In genomic region chr5:111418202-111419120, GRCm38 (mm10) we compare ENCODE assay signal across 8 mouse cellular contexts. TPM values are rescaled to one million over a fixed set of nuclear protein-coding genes. Genes with fewer than 3 reads are reported as not detected.
DNase-seq lines count a peak whose midpoint lies in the region; ATAC-seq and TF ChIP-seq lines count a peak whose summit lies in the region.

No protein-coding gene starts in this region.

- peak overlapping the region; percentile 93 for H3K9ac ChIP-seq in heart, embryonic 12.5 days

- intact Hi-C loops in left cerebral cortex, postnatal 14 days (cut with DNase I) = loop anchor here (5.0 to 10.0 kb wide), 3 partner anchors 264 to 786 kb away; no protein-coding TSS in a partner anchor

- H3K27ac ChIP-seq in heart, embryonic 10.5 days = peak overlapping the region; percentile 95
- H3K27ac ChIP-seq in bone marrow, adult 2 months (ENCODE audit: control insufficient read depth, insufficient read depth, low read depth, low read length, poor library complexity) = no peak overlapping the region; the same call in 1 of the 2 replicates
- no peak overlapping the region for H3K27ac ChIP-seq in heart, embryonic 12.5 days (ENCODE audit: poor library complexity, severe bottlenecking)

- peak overlapping the region; percentile 81 for H3K4me3 ChIP-seq in heart, embryonic 10.5 days
- no peak overlapping the region for H3K4me3 ChIP-seq in bone marrow, adult 2 months (replicated peaks; ENCODE audit: control insufficient read depth, low read depth, low read length)
- peak overlapping the region; percentile 87 for H3K4me3 ChIP-seq in heart, embryonic 12.5 days

- no peak for ATAC-seq in heart, embryonic 12.5 days (ENCODE audit: insufficient number of reproducible peaks, low FRiP score)

- H3K4me1 ChIP-seq in heart, embryonic 10.5 days = peaks cover 72% of the 10 kb centered on the region
- no peaks in the 10 kb centered on the region; the same call in 1 of the 2 replicates for H3K4me1 ChIP-seq in bone marrow, adult 2 months (ENCODE audit: control insufficient read depth, insufficient read depth, low read length)
- peaks cover 64% of the 10 kb centered on the region for H3K4me1 ChIP-seq in heart, embryonic 12.5 days (replicated peaks)

- TF ChIP-seq CTCF in bone marrow, adult 2 months (IDR thresholded peaks at IDR 0.05; ENCODE audit: control insufficient read depth, insufficient read depth, low read length) = no peak

- TF ChIP-seq POLR2A in bone marrow, adult 2 months (IDR thresholded peaks at IDR 0.05; ENCODE audit: borderline replicate concordance, control insufficient read depth, low read depth, low read length) = 0 out of 2 replicates have a peak, but pooled peaks have one; percentile 2

- WGBS in heart, embryonic 10.5 days = 1% methylated on average over 63 of the region's 63 CpGs
- 22% methylated on average over 63 of the region's 63 CpGs for WGBS in bone marrow, adult 2 months
- WGBS in heart, embryonic 12.5 days = 2% methylated on average over 62 of the region's 63 CpGs

- H3K27me3 ChIP-seq in heart, embryonic 10.5 days (ENCODE audit: insufficient read depth, poor library complexity, severe bottlenecking) = peaks cover 68% of the 10 kb centered on the region
- H3K27me3 ChIP-seq in heart, embryonic 12.5 days (replicated peaks) = peaks cover 34% of the 10 kb centered on the region

- peak overlapping the region; percentile 85 for H3K4me2 ChIP-seq in heart, embryonic 12.5 days

- no peaks in the 10 kb centered on the region for H3K9me3 ChIP-seq in heart, embryonic 10.5 days
- no peaks in the 10 kb centered on the region for H3K9me3 ChIP-seq in heart, embryonic 12.5 days (replicated peaks)

- DNase-seq in heart, embryonic 10.5 days (ENCODE audit: low spot score) = no peak
- no peak for DNase-seq in heart, adult 8-10 months (ENCODE audit: low spot score)
- peak; percentile 13 to 43 for DNase-seq in kidney, postnatal 36 days
- DNase-seq in neural tube, embryonic 10.5 days (ENCODE audit: extremely low spot score, low spot score) = peak; percentile 80
- no peak for DNase-seq in left cerebral cortex, postnatal 14 days (ENCODE audit: low spot score in 2 of 2)
- no peak for DNase-seq in urinary bladder, postnatal 25 days (ENCODE audit: low spot score)

- H3K36me3 ChIP-seq in heart, embryonic 10.5 days = peaks cover 31% of the 10 kb centered on the region
- peaks cover 20% of the 10 kb centered on the region for H3K36me3 ChIP-seq in heart, embryonic 12.5 days

RNA-seq across cellular contexts. Expression of gene Mn1, which starts 1.3 kb away (rescaled TPM):
- 6.4 and 7.7 TPM in 2 replicates for polyA plus RNA-seq in heart, embryonic 10.5 days (2016; fragmentation: Nextera tagmentation; extraction: Ambion mirVana)
- 10 to 100 TPM; 13.9 to 21.6 (median 19.8) TPM for total RNA-seq in heart, adult 8-10 months (2022)
- 0.75 and 1.7 TPM in 2 replicates for polyA plus RNA-seq in bone marrow, adult 2 months (2011; ENCODE audit: insufficient read depth, insufficient read length, low replicate concordance, missing spikeins)
- polyA plus RNA-seq in heart, embryonic 12.5 days (2016; fragmentation: Nextera tagmentation; extraction: Ambion mirVana) = 8.0 and 8.2 TPM in 2 replicates
- 10 to 100 TPM; 62.1 to 66.1 TPM for total RNA-seq in left cerebral cortex, postnatal 14 days (2021)

Comparison
In these comparisons a context has a peak if more than half of its experiments do, and no peak if none do; other contexts are left out.
1. DNase-seq: peak in kidney, postnatal 36 days (2 of 2) and neural tube, embryonic 10.5 days (single experiment); none in heart, embryonic 10.5 days (single experiment), heart, adult 8-10 months (single experiment), left cerebral cortex, postnatal 14 days (0 of 2) and urinary bladder, postnatal 25 days (single experiment).